Mouse (Mus musculus): Measurements from ENCODE around the gene Dab1.

Dab1 gene

GRCm38 (mm10) chr4:103974946-103975345 is 355.8 kb downstream of the Dab1 start:
- no peak for DNase-seq (ENCODE audit: low read depth)

- no peak for DNase-seq (ENCODE audit: low read depth)
These were observed 374.7 kb downstream of the Dab1 start for GRCm38 (mm10) chr4:103993884-103994283.

- no peak for DNase-seq (ENCODE audit: low read depth)
These were observed 375.2 kb downstream of the Dab1 start for GRCm38 (mm10) chr4:103994406-103994805.

GRCm38 (mm10) chr4:104008406-104008805 is 389.2 kb downstream of the Dab1 start:
- DNase-seq (ENCODE audit: low read depth): no peak

GRCm38 (mm10) chr4:104011683-104012082 is 392.5 kb downstream of the Dab1 start:
- DNase-seq (ENCODE audit: low read depth): no peak

- no peak for DNase-seq (ENCODE audit: low read depth)
These were observed 393.0 kb downstream of the Dab1 start for GRCm38 (mm10) chr4:104012150-104012549.

- no peak for DNase-seq (ENCODE audit: low read depth)
These were observed 406.0 kb downstream of the Dab1 start for GRCm38 (mm10) chr4:104025117-104025694.

- DNase-seq (ENCODE audit: low read depth): no peak
These were observed 407.7 kb downstream of the Dab1 start for GRCm38 (mm10) chr4:104026834-104027233.

GRCm38 (mm10) chr4:104027239-104027638 is 408.1 kb downstream of the Dab1 start:
- DNase-seq (ENCODE audit: low read depth): no peak

- no peak for DNase-seq (ENCODE audit: low read depth)
These were observed 416.9 kb downstream of the Dab1 start for GRCm38 (mm10) chr4:104036091-104036490.

- DNase-seq (ENCODE audit: low read depth): no peak
These were observed 420.4 kb downstream of the Dab1 start for GRCm38 (mm10) chr4:104039588-104039987.

GRCm38 (mm10) chr4:104043441-104043840 is 424.3 kb downstream of the Dab1 start:
- no peak for DNase-seq (ENCODE audit: low read depth)

GRCm38 (mm10) chr4:104044634-104045033 is 425.5 kb downstream of the Dab1 start:
- DNase-seq (ENCODE audit: low read depth): no peak

- DNase-seq (ENCODE audit: low read depth): no peak
These were observed 429.0 kb downstream of the Dab1 start for GRCm38 (mm10) chr4:104047966-104048804.

- DNase-seq (ENCODE audit: low read depth): no peak
These were observed 438.0 kb downstream of the Dab1 start for GRCm38 (mm10) chr4:104057116-104057515.

GRCm38 (mm10) chr4:104059569-104059968 is 440.4 kb downstream of the Dab1 start:
- DNase-seq (ENCODE audit: low read depth): no peak

- no peak for DNase-seq (ENCODE audit: low read depth)
These were observed 443.2 kb downstream of the Dab1 start for GRCm38 (mm10) chr4:104062356-104062755.

GRCm38 (mm10) chr4:104066901-104067300 is 447.7 kb downstream of the Dab1 start:
- DNase-seq (ENCODE audit: low read depth): no peak

- no peak for DNase-seq (ENCODE audit: low read depth)
These were observed 448.6 kb downstream of the Dab1 start for GRCm38 (mm10) chr4:104067748-104068147.

- no peak for DNase-seq (ENCODE audit: low read depth)
These were observed 452.1 kb downstream of the Dab1 start for GRCm38 (mm10) chr4:104071296-104071695.

GRCm38 (mm10) chr4:104073920-104074459 is 454.8 kb downstream of the Dab1 start:
- DNase-seq (ENCODE audit: low read depth): no peak

- no peak for DNase-seq (ENCODE audit: low read depth)
These were observed 458.6 kb downstream of the Dab1 start for GRCm38 (mm10) chr4:104077771-104078170.

- no peak for DNase-seq (ENCODE audit: low read depth)
These were observed 487.1 kb downstream of the Dab1 start for GRCm38 (mm10) chr4:104106299-104106698.
